Mouse (Mus musculus) lung, postnatal 10 days (tissue): ENCODE measurements around the gene Dcaf10.
A peak's percentile ranks its signal among the peaks of the same experiment; 100 is the strongest.

Experiments
- DNase-seq: peaks from one replicate; pipeline ENCODE4 v3.0.0; 2021

Gene Dcaf10

DNA sequence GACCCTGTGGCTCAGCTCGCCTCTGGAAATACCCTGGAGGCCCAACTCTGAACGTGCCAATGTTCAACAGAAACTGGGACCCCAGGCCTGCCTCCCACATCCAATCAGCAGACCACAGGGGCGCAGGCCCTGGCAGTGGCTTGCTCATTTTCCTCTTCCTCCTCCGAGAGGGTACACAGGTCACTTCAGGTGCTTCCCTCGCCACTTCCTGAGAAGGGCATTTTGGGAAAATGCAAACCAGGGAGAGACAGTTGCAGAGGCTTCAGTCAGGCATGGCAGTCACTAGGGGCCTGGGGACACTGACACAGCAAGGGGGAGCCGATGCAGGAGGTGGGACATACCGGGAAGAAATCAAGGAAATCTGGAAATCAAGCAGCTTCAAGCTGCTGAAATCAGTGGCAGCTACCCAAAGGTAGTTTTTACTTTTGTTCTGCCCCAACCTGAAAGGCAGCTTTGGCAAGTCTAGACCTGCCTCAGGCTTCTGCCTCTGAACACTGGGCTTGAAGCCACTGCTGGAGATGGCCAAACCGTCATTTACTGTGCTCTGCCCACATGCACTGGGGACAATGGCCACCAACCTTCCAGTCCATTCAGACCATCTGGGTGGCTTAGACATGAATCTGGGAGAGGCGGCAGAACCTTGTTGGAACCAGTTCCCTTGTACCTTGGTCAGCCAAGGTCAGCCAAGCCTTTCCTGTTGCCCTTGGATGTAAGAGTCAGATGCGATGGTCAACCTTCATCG is 79.8 kb downstream of the Dcaf10 start:
- no peak for DNase-seq

DNA sequence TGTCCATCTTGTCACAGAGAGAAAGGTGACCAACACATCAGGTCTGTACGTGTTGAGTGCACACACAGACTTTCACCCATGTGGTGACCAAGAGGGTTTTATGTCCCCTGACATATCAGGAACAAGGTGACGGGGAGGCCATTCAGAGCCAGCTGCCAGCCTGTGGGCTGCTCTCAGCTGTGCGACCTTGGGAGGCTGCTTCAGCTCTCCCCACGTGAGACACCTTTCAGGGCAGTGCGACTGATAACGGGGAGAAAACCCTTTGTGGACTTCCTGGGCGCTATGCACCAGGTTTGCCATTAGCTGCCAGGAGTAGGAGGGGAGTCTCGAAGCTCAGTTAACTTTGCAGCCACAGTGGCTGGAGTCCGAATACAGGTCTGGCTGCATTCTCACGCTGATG is 80.7 kb downstream of the Dcaf10 start:
- DNase-seq, result no peak

- DNase-seq, result peak; percentile 43
Measured at GRCm38 (mm10) chr4:45423406-45423805, 81.5 kb downstream of the Dcaf10 start.

DNA sequence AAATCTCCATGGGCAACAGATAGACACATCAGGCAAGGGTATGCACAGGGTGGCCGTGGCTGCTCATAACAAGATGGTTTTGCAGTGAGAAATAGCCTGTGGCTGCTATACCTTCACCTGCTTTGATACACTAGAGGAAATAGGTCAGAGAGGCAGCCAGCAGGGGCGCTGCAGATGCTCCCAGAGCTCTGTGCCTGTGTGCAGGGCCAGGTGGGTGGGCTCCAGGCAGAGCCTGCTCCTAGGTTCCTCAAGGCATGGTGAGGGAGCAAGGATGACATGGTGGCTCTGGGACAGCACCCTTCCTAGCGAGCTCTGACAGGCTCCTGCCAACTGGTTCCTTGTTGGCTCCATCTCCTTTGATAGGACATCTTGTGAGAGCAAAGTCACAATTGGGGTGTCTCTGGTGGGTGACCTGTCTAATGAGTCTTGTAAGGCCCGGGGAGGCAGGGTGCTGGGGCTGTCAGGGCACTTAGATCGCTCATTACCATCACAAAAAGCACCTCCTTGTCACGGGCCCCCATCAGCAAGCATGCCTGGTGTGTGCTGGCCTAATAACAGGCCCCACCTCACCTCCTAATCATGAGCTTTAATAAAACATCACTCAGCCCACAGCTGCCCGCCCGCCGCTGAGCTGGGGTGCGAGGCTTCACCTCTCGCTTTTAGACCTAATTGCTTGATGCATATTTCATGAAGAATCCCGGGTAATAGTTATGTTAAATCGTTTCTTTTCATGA is 85.0 kb downstream of the Dcaf10 start:
- no peak for DNase-seq
